Mouse (Mus musculus) adrenal gland, postnatal 10 days (tissue): Measurements from ENCODE around the gene Map6d1. TPM values are rescaled to one million over a fixed set of nuclear protein-coding genes. Genes with fewer than 3 reads are reported as not detected.
A peak's percentile ranks its signal among the peaks of the same experiment; 100 is the strongest.

Experiments used
- DNase-seq: peaks from one replicate; pipeline ENCODE4 v3.0.0; 2021; ENCODE audit warnings: mixed read lengths
- total RNA-seq, 2 experiments: library from RNA; stranded (reverse); gene quantifications; 2 replicates each; pipeline ENCODE4 v1.2.3; 2021

Map6d1 gene
- total RNA-seq, 2 experiments from 2014 or later: 2.3 to 3.4 TPM

- DNase-seq: no peak
Measured at GRCm38 (mm10) chr16:20191161-20191882, 49.8 kb downstream of the Map6d1 start.

- peak; percentile 40 for DNase-seq
Measured at GRCm38 (mm10) chr16:20185368-20185767, 55.8 kb downstream of the Map6d1 start.

Other genes with a start within 250 kb of the Map6d1 start
- gene Klhl24, start 143.8 kb downstream of the Map6d1 start, total RNA-seq: 10 to 100 TPM; 79.1 to 94.7 TPM
- gene Yeats2, start 100.3 kb downstream of the Map6d1 start, total RNA-seq: 10 to 100 TPM; 29.5 to 46.7 TPM
- 100 to 1,000 TPM; 129 to 151 TPM for gene Parl, start 61.0 kb upstream of the Map6d1 start, total RNA-seq
- 1 to 10 TPM in 1 of 2 experiments, not detected in 1; 1.1 TPM for gene Cyp2ab1, start 84.0 kb upstream of the Map6d1 start, total RNA-seq
- gene Abcc5, start 185.0 kb upstream of the Map6d1 start, total RNA-seq: 10 to 100 TPM; 43.6 to 59.3 TPM